Mouse (Mus musculus) liver, adult 2 months (tissue): ENCODE data around the gene Ubac2.

ENCODE experiments used
- CTCF ChIP-seq: fragments of 200-500 bp; IDR thresholded peaks from 2 replicates; pipeline ENCODE4 v1.5.1; 2011; ENCODE audit warnings: low read depth, low read length, control low read depth
- POLR2A ChIP-seq: fragments of 200-500 bp; IDR thresholded peaks from 2 replicates; pipeline ENCODE4 v1.6.1; 2011; ENCODE audit warnings: low read length, control low read depth; ENCODE audit not compliant: insufficient read depth; ENCODE audit errors: extremely low read depth

GRCm38 (mm10) chr14:121990897-121991296, 112.5 kb downstream of the Ubac2 start:
- TF ChIP-seq CTCF (no peak), POLR2A (no peak)
